Mouse (Mus musculus) layer of hippocampus, postnatal 36 days (tissue): ENCODE measurements around the gene Ctss. TPM values are rescaled to one million over a fixed set of nuclear protein-coding genes. Genes with fewer than 3 reads are reported as not detected.

Source experiments
- DNase-seq, 2 experiments: peaks; one replicate each; pipeline ENCODE4 v3.0.0; 2022
- total RNA-seq, 2 experiments: library from RNA; stranded (reverse); gene quantifications; 2 replicates each; pipeline ENCODE4 v1.2.3; 2021

Ctss gene
- 10 to 100 TPM; 54.5 to 54.7 TPM for total RNA-seq

- DNase-seq: no peak
Measured at GRCm38 (mm10) chr3:95526622-95527211, at the start of gene Ctss. Gene Ctss (plus strand): TSS chr3:95526786.

- DNase-seq: no peak
Measured at GRCm38 (mm10) chr3:95478966-95479365, 47.6 kb upstream of the Ctss start.

- no peak for DNase-seq
Measured at GRCm38 (mm10) chr3:95486421-95486820, 40.2 kb upstream of the Ctss start.

GRCm38 (mm10) chr3:95488679-95489078, 37.9 kb upstream of the Ctss start:
- no peak for DNase-seq

- no peak for DNase-seq
Measured at GRCm38 (mm10) chr3:95490238-95490637, 36.3 kb upstream of the Ctss start.

- DNase-seq: peak; percentile 29 to 50
Measured at GRCm38 (mm10) chr3:95494342-95494741, 32.2 kb upstream of the Ctss start.

GRCm38 (mm10) chr3:95498229-95498628, 28.4 kb upstream of the Ctss start:
- no peak for DNase-seq

- no peak for DNase-seq
Measured at GRCm38 (mm10) chr3:95499024-95499423, 27.6 kb upstream of the Ctss start, which contains the start of gene Ctsk. Gene Ctsk (plus strand): TSS chr3:95499256.

- no peak for DNase-seq
Measured at GRCm38 (mm10) chr3:95499496-95500140, 27.0 kb upstream of the Ctss start.

- no peak for DNase-seq
Measured at GRCm38 (mm10) chr3:95502312-95502711, 24.3 kb upstream of the Ctss start.

- no peak for DNase-seq
Measured at GRCm38 (mm10) chr3:95509348-95509747, 17.2 kb upstream of the Ctss start.

GRCm38 (mm10) chr3:95511611-95512180, 14.9 kb upstream of the Ctss start:
- DNase-seq: no peak

- no peak for DNase-seq
Measured at GRCm38 (mm10) chr3:95516614-95517041, 10.0 kb upstream of the Ctss start.

- peak; percentile 60 to 69 for DNase-seq
Measured at GRCm38 (mm10) chr3:95517493-95517898, 9.1 kb upstream of the Ctss start.

GRCm38 (mm10) chr3:95518891-95519290, 7.7 kb upstream of the Ctss start:
- no peak for DNase-seq

GRCm38 (mm10) chr3:95519315-95519714, 7.3 kb upstream of the Ctss start:
- DNase-seq: no peak

GRCm38 (mm10) chr3:95520100-95520499, 6.5 kb upstream of the Ctss start:
- no peak for DNase-seq

- DNase-seq: no peak
Measured at GRCm38 (mm10) chr3:95521168-95521567, 5.4 kb upstream of the Ctss start.

- no peak for DNase-seq
Measured at GRCm38 (mm10) chr3:95523662-95524061, 2.9 kb upstream of the Ctss start.

GRCm38 (mm10) chr3:95524673-95525072, 1.9 kb upstream of the Ctss start:
- DNase-seq: no peak

- no peak for DNase-seq
Measured at GRCm38 (mm10) chr3:95526111-95526510, 475 bp upstream of the Ctss start.

- DNase-seq: no peak
Measured at GRCm38 (mm10) chr3:95529814-95530213, 3.2 kb downstream of the Ctss start.

GRCm38 (mm10) chr3:95531025-95531424, 4.4 kb downstream of the Ctss start:
- no peak for DNase-seq

GRCm38 (mm10) chr3:95533364-95533763, 6.8 kb downstream of the Ctss start:
- DNase-seq: no peak
